Mouse (Mus musculus): ENCODE results near the gene Gpr156.

GRCm38 (mm10) chr16:37964380-37965070, 48.2 kb downstream of the Gpr156 start:
- TF ChIP-seq CTCF (IDR thresholded peaks at IDR 0.05; ENCODE audit: low read depth) (no peak), EP300 (IDR thresholded peaks at IDR 0.05; ENCODE audit: low read depth) (no peak)

Measured in heart, postnatal 0 days (tissue).